Mouse (Mus musculus) liver, embryonic 14.5 days (tissue): ENCODE results near the gene Hcn4. TPM values are rescaled to one million over a fixed set of nuclear protein-coding genes. Genes with fewer than 3 reads are reported as not detected.

Source experiments
- ATAC-seq: fragments of 200-750 bp; cut with Nextera tagmentation; 2 replicates; pipeline ENCODE4 v1.8.0; 2017; ENCODE audit warnings: moderate number of reproducible peaks, mild to moderate bottlenecking, moderate library complexity; ENCODE audit not compliant: insufficient read depth
- DNase-seq, 3 experiments: peaks; one replicate each; pipeline ENCODE4 v3.0.0-alpha.2; 2012 to 2013; ENCODE audit warnings: low read depth in 3 of 3, low spot score in 3 of 3
- H3K27ac ChIP-seq: fragments of 300-500 bp; sonication (generic); 2 replicates; pipeline ENCODE4 v1.5.1; 2014; ENCODE audit warnings: moderate library complexity, mild to moderate bottlenecking, control low read depth, inconsistent platforms
- H3K27me3 ChIP-seq: fragments of 300-500 bp; sonication (generic); 2 replicates; pipeline ENCODE4 v1.6.1; 2014; ENCODE audit warnings: mild to moderate bottlenecking, low read length, moderate library complexity; ENCODE audit not compliant: control insufficient read depth, insufficient read depth
- H3K36me3 ChIP-seq: fragments of 300-500 bp; sonication (generic); replicated peaks from 2 replicates; pipeline ENCODE4 v1.6.1; 2014; ENCODE audit warnings: low read depth; ENCODE audit not compliant: control insufficient read depth, insufficient read depth
- H3K4me1 ChIP-seq, 2 experiments: fragments of 200-500 bp in 1 of 2; fragments of 300-500 bp in 1 of 2; sonication (generic) in 1 of 2; replicated peaks; 2 replicates each; pipeline ENCODE4 v1.6.1; 2012 to 2014; ENCODE audit warnings: antibody characterized with exemption in 1 of 2, inconsistent platforms in 1 of 2, low read length in 1 of 2; ENCODE audit not compliant: control insufficient read depth in 2 of 2, insufficient read depth in 2 of 2
- H3K4me2 ChIP-seq: fragments of 300-500 bp; sonication (generic); 2 replicates; pipeline ENCODE4 v1.6.1; 2014; ENCODE audit warnings: low read depth, mild to moderate bottlenecking, control low read depth, moderate library complexity
- H3K4me3 ChIP-seq, 2 experiments: fragments of 200-500 bp in 1 of 2; fragments of 300-500 bp in 1 of 2; sonication (generic) in 1 of 2; 2 replicates each; pipeline ENCODE4 v1.5.1; 2012 to 2014; ENCODE audit warnings: low read depth in 2 of 2, low read length in 2 of 2, mild to moderate bottlenecking in 2 of 2, control low read depth in 1 of 2, inconsistent platforms in 1 of 2, moderate library complexity in 1 of 2; ENCODE audit not compliant: insufficient read depth in 1 of 2
- H3K9ac ChIP-seq: fragments of 300-500 bp; sonication (generic); replicated peaks from 2 replicates; pipeline ENCODE4 v1.6.1; 2014; ENCODE audit warnings: mild to moderate bottlenecking, control low read depth, moderate library complexity
- H3K9me3 ChIP-seq: fragments of 300-500 bp; sonication (generic); 2 replicates; pipeline ENCODE4 v1.6.1; 2016; ENCODE audit warnings: low read length, mixed read lengths; ENCODE audit not compliant: control insufficient read depth
- CTCF ChIP-seq: IDR thresholded peaks from 2 replicates; pipeline ENCODE4 v1.5.1; 2016; ENCODE audit warnings: antibody characterized with exemption, low read depth, control low read depth
- EP300 ChIP-seq: IDR thresholded peaks from 2 replicates; pipeline ENCODE4 v1.6.1; 2016; ENCODE audit warnings: antibody characterized with exemption, low read depth
- WGBS: fragments of 180-500 bp; shearing (Covaris S2); extraction: QIAGEN DNeasy Blood & Tissue Kit; methylation state at CpG from one replicate; pipeline ENCODE4 v1.1.7; 2014; ENCODE audit not compliant: insufficient replicate concordance; 5-methylcytosine and 5-hydroxymethylcytosine counted together
- polyA plus RNA-seq, 2 experiments: library from polyadenylated mRNA; depleted of rRNA in 1 of 2; stranded (reverse) in 1 of 2; unstranded in 1 of 2; fragments of >200 nt; fragmentation: Nextera tagmentation in 1 of 2; extraction: Ambion mirVana in 1 of 2; gene quantifications; 2 replicates each; pipeline versions ENCODE4 v1.2.1 to v1.2.3; 2012 to 2014

Hcn4 gene
- polyA plus RNA-seq, 2 experiments, result 0.02 TPM; not detected in 1

- no peaks in the 10 kb centered on the region for H3K36me3 ChIP-seq
- no peak for DNase-seq
- H3K9ac ChIP-seq, result no peak overlapping the region
- peaks cover 0 to 3% of the 10 kb centered on the region in 2 experiments; a peak in 1 of 4 replicates for H3K4me1 ChIP-seq
- 49% methylated on average over 4 of the region's 4 CpGs for WGBS
- no peak for ATAC-seq
- TF ChIP-seq EP300 (no peak), CTCF (no peak)
- no peak overlapping the region for H3K27ac ChIP-seq
- H3K9me3 ChIP-seq, result no peaks in the 10 kb centered on the region
- H3K4me2 ChIP-seq, result no peak overlapping the region
- H3K4me3 ChIP-seq, result no peak overlapping the region
- H3K27me3 ChIP-seq, result peaks cover 14% of the 10 kb centered on the region
Measured at GRCm38 (mm10) chr9:58829627-58830026, 6.4 kb downstream of the Hcn4 start.

GRCm38 (mm10) chr9:58832939-58833338 is 9.7 kb downstream of the Hcn4 start:
- ATAC-seq (no peak), DNase-seq (no peak)
- TF ChIP-seq EP300 (no peak), CTCF (no peak)
- Histone ChIP-seq H3K27ac (no peak overlapping the region), H3K4me1 (peaks cover 0 to 3% of the 10 kb centered on the region in 2 experiments; a peak in 1 of 4 replicates), H3K9ac (no peak overlapping the region), H3K9me3 (no peaks in the 10 kb centered on the region), H3K4me2 (no peak overlapping the region), H3K27me3 (no peaks in the 10 kb centered on the region; the same call in 1 of the 2 replicates), H3K36me3 (no peaks in the 10 kb centered on the region), H3K4me3 (no peak overlapping the region)
- WGBS, result 52% methylated on average over 3 of the region's 3 CpGs

GRCm38 (mm10) chr9:58837174-58837573 is 14.0 kb downstream of the Hcn4 start:
- 22% methylated on average over 5 of the region's 5 CpGs for WGBS
- Histone ChIP-seq H3K4me1 (peaks cover 0 to 3% of the 10 kb centered on the region in 2 experiments; a peak in 1 of 4 replicates), H3K27me3 (no peaks in the 10 kb centered on the region; the same call in 1 of the 2 replicates), H3K36me3 (no peaks in the 10 kb centered on the region), H3K9me3 (no peaks in the 10 kb centered on the region), H3K27ac (no peak overlapping the region), H3K4me3 (no peak overlapping the region), H3K4me2 (no peak overlapping the region), H3K9ac (no peak overlapping the region)
- no peak for DNase-seq
- no peak for TF ChIP-seq EP300
- no peak for TF ChIP-seq CTCF
- ATAC-seq, result no peak

GRCm38 (mm10) chr9:58838504-58838903 is 15.3 kb downstream of the Hcn4 start:
- Histone ChIP-seq H3K27me3 (no peaks in the 10 kb centered on the region; the same call in 1 of the 2 replicates), H3K4me1 (no peaks in the 10 kb centered on the region), H3K9ac (no peak overlapping the region), H3K27ac (no peak overlapping the region), H3K4me3 (no peak overlapping the region), H3K36me3 (no peaks in the 10 kb centered on the region), H3K9me3 (no peaks in the 10 kb centered on the region), H3K4me2 (no peak overlapping the region)
- 57% methylated on average over 5 of the region's 5 CpGs for WGBS
- ATAC-seq (no peak), DNase-seq (no peak)
- TF ChIP-seq CTCF (no peak), EP300 (no peak)

DNA sequence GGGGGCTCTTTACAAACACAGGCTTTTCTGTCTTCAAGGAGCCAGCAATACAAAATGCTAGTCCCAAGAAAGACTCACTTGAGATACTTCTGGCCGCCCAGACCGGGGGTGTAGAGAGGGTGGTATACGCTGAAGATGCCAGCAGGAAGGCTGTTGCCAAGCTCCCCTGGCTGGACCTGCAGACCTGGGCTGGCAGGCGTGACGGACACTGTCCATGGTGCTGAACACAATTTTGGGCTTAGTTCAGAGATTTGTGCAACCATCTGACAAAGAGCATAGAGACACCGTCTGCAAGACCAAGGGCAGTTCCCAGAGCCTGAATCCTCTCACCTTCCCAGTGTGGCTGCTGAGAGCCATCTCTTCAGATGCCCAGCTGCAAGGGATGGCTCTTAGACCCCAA is 18.4 kb downstream of the Hcn4 start:
- no peaks in the 10 kb centered on the region for H3K4me1 ChIP-seq
- H3K4me3 ChIP-seq, result no peak overlapping the region
- WGBS, result 15% methylated on average over 6 of the region's 6 CpGs
- DNase-seq (peak in 2 of 3 experiments; percentile 9 to 10), ATAC-seq (no peak)
- H3K36me3 ChIP-seq, result no peaks in the 10 kb centered on the region
- H3K4me2 ChIP-seq, result no peak overlapping the region
- H3K9ac ChIP-seq, result no peak overlapping the region
- no peaks in the 10 kb centered on the region for H3K9me3 ChIP-seq
- no peaks in the 10 kb centered on the region; the same call in 1 of the 2 replicates for H3K27me3 ChIP-seq
- TF ChIP-seq CTCF, result no peak
- TF ChIP-seq EP300, result no peak
- no peak overlapping the region for H3K27ac ChIP-seq
